Mouse (Mus musculus): Measurements from ENCODE around the gene 1110017D15Rik.
A peak's percentile ranks its signal among the peaks of the same experiment; 100 is the strongest.

The 1110017D15Rik gene

DNA sequence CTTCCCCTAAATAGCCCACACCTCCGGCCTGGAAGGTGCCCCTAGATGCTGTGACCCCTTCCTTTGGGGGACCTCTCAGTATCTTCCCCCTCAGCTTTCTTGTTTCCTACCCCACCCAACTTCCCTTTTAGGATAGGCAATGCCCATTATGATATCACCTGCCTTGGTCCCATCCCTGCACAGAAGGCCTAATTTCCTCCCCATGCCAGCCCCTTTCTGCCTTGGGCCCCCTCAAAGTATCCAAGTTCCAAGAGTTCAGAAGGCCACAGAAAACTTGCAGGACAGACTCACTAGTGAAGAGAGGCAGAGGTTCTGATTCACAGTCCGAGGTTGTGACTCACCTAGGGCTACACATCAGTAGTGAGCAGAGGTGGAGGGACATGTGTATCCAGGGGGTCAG, at the start of gene 1110017D15Rik:
TSS of gene 1110017D15Rik (minus strand) at position 101 of the 400 bp plus-strand sequence.
- no peak for DNase-seq (ENCODE audit: extremely low spot score)

DNA sequence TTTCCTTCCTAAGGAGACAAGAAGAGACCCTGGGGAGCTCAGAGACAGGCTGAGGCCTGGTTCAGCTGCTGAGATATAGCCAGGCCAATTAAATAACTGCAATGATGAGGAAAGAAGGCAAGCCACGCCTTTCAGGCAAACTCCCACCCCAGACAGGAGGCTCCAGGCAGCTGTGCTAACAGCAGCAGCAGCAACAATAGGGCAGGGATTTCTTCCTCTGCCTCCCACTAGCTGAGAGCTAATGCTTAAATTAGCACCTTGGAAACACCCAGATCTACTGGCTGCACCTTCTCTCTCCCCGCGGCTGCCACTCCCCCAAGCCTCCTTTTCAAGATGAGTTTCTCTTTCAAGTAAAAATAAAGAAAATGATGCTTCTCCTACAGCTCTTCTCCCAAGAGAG, 49.0 kb upstream of the 1110017D15Rik start:
- DNase-seq (ENCODE audit: extremely low spot score): no peak

DNA sequence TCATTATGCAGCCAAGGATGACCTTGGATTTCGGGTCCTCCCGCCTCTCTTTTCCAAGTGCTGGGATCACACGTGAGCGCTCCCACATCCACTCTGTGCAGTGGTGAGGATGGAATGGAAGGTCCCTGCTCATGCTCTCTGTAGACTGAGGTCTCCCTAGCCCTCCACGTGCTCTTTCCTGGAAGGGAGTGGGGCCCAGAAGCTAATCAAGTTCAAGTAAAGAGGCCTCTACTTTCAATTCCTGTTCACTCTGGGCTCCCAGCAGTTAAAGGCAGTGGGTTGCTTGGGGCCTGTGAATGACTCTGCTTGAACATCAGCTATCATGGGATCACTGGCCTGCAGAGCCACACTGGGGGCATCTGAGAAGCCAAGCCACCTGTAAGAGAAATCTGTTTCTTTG, 46.2 kb upstream of the 1110017D15Rik start:
- DNase-seq (ENCODE audit: extremely low spot score): no peak

DNA sequence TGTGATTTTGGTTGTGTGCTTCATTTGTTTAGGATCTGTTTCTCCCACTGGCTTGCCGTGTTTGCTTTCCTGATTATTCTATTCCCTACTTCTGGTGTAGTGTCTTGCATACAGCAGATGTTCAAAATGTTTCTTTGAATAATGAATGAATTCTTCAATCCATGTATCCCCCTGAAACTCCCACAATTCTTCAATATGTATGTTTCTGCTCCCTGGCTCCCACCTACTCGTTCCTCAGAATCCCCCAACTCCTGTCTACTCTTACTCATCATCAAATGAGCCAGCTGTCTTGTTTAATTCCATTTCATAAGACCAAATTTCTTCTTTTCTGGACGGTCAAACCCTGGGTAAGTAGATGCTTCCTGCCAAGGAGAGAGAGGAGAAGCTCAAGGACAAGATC, 40.0 kb upstream of the 1110017D15Rik start:
- no peak for DNase-seq (ENCODE audit: extremely low spot score)

DNA sequence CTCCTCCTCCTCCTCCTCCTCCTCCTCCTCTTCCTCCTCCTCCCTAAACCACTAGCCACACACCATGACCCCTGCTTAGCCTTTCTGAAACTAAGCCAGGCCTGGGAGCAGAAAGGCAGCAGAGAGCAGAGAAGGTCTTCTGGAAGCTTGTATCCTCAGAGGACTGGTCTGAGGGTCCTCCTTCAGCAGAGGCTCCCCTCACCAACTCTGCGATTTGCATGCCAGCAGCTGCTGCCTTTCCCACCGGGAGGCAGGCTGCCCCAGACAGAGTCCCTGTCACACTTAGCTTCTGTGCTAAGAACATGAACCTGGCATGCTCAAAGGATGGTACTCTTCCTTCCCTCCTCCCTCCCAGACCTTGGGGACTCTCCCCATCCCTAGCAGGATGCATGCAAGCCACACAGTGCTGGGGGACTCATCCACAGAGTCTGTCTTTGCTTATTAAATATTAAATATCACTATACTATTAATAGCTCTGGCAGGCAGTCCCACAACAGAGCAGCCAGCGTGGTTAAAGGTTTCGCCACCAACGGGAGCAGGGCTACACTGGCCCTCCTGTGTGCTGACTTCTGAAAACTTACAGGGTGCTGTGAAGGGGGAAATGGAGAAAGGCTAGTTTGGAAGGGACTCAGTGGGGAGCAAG, 39.3 kb upstream of the 1110017D15Rik start:
- no peak for DNase-seq (ENCODE audit: extremely low spot score)

DNA sequence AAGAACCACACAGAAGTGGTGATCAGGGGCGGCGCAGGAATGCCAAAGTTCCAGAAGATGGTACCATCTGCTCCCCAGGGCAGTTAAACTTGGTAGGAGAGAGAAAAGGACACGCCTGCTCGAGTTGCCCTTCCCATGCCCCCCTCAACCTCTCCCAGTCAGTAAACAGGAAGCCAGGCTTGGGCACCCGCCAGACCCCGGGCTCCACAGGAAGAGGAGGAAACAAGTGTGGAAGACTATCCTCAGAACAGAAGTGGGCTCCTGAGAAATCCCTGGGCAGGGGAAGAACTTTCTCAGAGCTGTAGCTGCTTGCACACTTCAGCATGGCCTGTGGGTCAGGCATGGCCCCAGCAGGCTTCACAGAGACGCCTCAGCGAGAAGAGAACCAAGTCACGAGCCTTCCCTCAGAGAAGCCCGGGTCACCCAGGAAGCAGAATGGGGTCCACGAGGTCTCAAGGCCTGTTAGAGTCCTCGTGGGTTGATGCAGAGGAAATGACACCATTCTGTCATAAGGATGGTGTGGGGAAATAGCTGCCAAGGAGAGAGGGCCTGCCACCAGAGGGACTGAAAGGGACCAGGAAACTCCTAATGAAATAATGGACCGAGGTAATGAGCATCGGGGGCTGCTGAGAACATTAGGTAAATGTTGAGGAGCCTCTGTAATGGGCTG, 38.0 kb upstream of the 1110017D15Rik start:
- DNase-seq (ENCODE audit: extremely low spot score): no peak

DNA sequence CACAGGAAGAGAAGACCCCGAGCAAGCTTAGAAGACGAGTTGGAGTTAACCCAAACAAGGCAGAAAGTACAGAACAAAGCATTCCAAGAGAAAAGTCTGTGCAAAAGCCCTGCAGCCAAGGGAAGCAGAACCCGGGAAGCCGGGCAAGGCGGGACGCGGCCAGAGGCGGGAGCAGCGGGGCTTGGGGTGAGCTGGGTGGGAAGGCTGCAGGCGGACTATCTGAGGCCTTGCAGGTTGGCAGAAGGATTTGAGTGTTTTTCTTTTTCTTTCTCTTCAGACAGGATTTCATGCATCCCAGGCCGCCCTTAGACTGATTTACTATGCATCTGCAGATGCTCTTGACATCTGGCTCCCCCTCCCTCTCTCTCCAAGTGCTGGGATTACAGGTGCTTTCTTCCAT, 36.0 kb upstream of the 1110017D15Rik start:
- DNase-seq (ENCODE audit: extremely low spot score): no peak

DNA sequence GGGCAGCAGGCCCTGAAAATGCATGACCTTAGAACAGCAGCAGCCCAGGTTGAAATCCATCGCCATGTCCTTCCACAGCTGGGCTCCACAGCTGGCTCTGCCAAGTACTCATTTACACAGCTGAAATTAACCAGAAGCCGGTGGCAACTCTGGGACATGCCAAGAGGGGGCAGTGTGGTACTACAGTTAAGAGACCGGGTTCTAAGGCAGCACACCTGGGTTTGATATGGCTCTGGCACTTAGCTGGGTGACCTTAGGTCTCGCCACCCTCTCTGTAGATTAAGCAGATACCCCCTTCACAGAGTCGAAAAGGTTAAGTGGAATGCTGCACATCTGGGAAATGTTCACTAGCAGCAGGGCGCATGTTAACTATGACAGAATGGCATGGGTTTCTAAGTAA, 35.4 kb upstream of the 1110017D15Rik start:
- peak; percentile 79 for DNase-seq (ENCODE audit: extremely low spot score)

DNA sequence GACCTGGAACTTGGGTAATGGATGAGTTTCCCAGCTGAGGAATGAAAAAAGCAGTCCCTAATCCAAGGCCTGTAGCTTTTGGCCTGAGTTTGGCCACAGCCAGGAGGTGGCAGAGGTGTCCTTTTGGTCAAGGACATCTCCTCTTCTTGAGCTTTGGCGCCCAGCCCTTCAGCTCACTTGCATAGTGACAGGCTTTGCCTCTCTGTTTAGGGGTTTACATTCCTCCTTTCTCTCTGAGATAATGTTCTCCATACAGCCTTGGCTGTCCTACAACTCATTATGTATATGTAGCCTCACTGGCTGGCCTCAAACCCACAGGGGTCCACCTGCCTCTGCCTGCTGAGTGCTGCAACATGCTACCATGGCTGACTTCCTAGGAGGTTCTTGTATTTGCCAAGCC, 30.0 kb upstream of the 1110017D15Rik start:
- no peak for DNase-seq (ENCODE audit: extremely low spot score)

DNA sequence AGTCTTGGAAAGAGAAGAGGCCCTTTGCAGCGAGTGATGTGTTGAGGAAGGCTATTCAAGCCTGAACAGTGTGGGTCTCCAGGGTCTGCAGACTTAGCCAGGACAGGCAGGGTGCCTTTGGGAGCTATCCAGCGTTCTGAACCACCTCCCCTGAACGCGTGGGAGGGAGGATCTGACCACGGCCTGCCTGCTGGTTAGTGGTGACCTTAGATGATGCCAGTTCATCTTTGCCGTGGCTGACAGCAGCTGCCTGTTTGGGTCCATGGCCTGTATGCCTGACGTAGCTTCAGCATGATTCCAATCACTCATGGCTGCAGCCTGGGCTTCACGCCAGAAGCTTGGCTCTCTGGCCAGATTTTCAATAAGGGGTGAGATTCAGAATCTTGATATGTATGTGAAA, 28.9 kb upstream of the 1110017D15Rik start:
- peak; percentile 58 for DNase-seq (ENCODE audit: extremely low spot score)

DNA sequence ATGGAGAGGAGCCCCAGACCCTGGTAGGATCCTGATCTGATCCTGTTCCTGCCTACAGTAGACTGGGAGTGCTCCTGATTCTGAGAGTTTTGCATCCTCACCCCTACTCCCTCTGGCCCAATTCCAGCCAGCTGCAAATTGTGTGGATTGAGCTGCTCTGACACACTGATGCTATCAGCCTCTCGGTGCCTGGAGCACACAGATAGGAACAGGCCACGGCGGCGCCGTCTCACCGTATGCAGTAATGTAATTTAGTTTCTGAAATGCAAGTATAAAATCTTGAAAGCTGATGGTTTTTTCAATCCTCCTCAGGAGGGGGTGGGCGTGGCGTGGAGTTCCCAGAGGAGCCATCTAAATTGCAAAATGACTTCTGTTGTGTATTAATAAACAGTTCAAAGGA, 25.0 kb upstream of the 1110017D15Rik start:
- DNase-seq (ENCODE audit: extremely low spot score): no peak

DNA sequence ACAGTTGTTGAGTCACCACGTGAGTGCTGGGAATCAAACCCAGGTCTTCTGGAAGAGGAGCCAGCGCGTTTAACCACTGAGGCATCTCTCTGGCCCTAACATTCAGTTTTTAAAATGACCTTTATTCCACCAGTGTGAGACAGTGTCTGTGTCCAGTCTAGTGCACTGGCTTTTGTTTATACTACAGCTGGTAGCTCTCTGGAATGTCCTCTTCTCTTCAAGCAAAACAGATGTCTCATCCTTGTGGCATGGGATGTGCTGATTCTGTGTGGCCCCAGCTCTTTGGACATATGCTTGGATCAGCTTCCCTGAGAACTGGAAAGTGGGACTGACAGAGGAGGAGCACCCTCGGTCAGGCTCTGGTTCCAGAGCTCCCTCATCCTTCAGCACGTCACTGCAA, 17.7 kb upstream of the 1110017D15Rik start:
- DNase-seq (ENCODE audit: extremely low spot score): no peak

DNA sequence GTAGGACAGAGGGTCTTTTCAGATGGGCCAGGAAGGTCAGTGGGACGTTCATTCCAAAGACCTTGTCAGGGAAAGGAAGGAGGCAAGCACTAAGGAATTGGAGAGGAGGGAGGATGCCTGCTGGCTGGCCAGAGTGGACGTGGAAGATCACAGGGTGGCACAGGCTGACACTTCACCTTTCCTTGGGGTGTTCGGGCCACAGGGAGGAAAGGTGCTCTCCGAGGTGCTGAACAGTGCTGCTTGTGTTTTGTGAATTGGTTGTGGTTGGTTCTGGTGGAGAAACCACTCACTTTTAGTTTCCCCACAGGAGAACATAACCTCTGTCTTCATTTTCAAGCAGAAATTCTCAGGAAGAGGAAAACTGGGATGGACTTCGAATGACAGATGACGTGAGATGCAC, 15.3 kb upstream of the 1110017D15Rik start:
- peak; percentile 52 for DNase-seq (ENCODE audit: extremely low spot score)

DNA sequence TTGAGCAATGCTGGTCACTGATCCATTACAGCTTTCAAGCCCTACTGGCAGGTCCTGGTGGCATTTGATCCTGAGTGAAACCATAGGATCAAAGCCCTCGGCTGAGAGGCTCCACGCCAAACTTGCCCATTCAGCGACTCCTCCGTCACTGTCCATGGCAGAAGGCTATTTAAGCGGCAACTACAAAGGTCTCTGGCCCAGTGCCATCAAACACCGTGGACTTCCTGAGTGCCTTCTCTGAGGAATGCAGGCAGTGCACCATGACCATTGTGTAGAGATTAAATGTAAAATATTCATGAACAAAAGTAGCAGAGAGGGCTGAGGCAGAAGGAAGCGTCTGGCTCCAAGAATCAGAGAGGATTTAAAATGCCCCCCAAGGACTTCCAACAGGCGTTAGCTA, 10.9 kb upstream of the 1110017D15Rik start:
- no peak for DNase-seq (ENCODE audit: extremely low spot score)

DNA sequence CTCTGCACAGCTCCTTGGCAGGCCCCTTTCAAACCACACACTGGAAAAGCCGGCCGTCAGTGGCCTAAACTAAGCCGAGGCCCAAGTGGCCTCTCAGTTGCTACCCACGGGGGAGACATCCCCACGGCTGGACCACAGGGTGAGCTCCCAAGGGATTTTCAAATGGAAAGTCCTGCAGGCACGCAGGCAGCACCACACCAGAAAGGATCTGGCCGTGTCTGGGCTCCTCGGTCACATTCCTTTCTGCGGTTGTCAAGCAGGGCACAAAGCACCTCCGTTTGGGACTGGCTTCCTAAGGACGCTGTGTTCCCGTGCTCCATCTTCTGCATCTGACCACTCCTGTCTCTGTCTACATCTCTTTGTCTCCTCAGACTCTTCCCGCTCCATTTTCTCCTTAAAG, 9.9 kb upstream of the 1110017D15Rik start:
- peak; percentile 34 for DNase-seq (ENCODE audit: extremely low spot score)

DNA sequence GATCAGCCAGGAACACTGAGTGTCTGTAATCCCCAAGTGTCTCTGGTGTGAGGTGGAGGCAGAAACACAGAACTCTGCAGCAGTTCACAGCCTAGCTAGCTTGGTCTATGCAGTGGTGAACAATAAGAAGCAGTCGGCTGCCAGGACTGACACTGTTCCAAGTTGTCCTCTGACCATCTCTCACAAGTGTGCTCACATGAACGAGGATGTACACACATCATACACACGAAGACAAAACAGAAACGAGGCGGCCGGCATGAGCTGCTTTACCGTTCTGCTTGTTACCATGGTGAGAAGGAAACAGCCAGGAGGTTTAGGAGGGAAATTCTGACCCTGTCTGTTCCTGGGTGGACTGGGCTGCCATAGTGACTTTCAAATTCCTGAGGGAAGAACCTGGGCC, 9.4 kb upstream of the 1110017D15Rik start:
- no peak for DNase-seq (ENCODE audit: extremely low spot score)

DNA sequence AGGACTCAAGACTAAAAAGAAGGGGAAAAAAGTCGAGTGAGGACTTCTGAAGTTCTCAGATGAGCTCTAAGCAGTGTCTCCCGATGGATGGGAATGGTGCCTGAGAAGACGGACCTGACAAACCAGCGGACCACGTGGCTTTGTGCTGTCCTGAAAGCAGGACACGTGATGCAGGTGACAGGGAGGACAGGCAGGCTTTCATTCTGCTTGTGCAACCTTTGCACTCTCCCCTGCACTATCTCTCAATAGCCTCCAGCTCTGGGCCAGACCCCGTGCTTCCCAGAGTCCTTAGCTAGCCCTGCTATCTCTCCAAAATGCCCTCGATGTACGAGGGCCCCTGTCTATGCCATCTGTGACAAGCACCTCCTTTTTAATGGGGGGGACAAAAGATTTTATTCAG, 7.7 kb upstream of the 1110017D15Rik start:
- no peak for DNase-seq (ENCODE audit: extremely low spot score)

DNA sequence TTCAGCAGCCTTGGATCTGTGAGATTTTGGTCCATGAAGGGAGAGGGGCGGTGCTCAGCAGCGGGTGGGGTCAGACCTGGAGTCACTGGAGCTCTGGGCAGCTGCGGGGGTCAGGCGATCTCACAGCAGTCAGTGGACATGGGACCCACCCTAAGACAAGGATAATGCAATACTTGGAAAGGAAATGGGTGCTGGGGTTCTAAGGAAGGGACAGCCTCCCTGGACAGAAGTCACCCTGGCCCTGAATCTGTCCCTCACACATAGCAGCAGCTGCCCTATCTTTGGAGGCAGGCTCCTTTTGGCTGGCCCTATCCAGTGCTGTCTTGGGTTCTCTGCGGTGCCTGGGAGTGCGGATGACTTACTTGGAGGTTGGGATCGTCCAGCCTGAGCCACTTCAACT, 6.7 kb upstream of the 1110017D15Rik start:
- no peak for DNase-seq (ENCODE audit: extremely low spot score)

DNA sequence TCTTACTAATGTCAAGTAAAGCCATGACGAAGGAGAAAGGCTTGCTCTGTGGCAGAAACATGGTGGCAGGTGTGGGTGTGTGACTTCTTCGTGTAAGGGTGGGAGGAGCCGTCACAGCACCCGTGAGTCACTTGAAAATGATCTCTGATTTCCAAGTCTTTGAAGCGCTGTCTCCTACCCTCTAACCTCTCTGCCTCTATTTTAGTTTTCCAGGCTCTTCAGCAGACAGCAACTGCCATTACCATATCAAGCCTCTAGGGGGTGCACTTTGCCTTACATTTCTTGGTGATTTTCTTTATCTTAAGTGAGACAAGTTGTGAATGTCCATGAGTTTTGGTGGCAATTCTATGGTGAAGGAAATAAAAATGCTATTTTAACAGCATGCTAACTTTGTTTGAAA, 5.7 kb upstream of the 1110017D15Rik start:
- DNase-seq (ENCODE audit: extremely low spot score): peak; percentile 41

DNA sequence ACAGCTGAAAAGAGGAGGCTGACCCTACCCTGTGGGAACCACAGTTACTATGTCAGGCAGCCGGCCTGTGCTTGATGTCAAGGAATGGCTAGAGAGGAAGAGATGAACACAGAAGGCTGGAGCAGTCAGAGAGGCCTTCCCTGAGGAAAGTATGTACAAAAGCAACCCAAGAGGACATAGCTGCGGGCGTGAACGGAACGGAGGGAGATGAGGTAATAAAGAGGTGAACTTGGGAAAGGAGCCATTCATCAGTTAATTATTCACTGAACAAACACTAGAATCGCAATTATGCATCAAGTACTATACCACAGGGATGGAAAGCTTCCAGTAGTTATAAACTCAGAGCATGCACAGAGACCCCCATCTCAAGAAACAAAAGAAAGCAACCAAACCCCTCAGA, 5.0 kb upstream of the 1110017D15Rik start:
- no peak for DNase-seq (ENCODE audit: extremely low spot score)

DNA sequence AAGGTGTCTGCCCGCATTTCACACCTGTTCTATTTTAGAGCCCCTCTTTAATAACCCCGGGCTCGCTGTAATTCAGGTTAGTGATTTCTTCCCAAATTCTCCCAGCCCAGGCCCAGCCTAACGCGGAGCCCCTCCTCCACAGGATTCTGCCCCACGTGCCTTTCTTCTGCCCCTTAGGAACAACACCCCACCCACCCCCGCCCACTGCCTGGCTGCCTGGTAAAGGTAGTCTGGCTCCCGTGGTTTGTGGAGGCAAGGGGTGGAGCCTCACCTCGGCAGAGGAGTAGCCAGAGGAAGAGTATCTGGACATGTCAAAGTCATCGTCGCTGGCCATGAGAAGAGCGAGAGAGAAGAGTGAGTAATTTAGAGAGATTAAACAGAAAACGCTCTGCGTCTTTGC, 3.5 kb upstream of the 1110017D15Rik start:
- DNase-seq (ENCODE audit: extremely low spot score): no peak

DNA sequence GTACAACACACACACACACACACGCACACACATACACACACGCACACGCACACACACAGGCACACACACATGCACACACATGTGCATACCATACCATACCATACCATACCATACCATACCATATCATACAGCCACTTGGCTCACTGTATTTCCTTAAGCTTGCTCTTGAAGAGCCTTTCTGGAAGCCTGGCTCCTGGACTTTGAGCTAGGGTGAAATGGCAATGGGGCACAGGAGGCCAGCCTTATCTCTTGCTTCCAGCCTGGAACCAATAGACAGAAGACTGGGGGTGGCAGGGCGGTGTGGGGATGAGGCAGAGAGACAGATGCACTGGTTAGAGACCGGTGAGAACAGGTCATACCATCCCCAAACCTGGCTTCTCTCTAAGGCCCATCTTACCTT, 2.1 kb upstream of the 1110017D15Rik start:
- no peak for DNase-seq (ENCODE audit: extremely low spot score)

DNA sequence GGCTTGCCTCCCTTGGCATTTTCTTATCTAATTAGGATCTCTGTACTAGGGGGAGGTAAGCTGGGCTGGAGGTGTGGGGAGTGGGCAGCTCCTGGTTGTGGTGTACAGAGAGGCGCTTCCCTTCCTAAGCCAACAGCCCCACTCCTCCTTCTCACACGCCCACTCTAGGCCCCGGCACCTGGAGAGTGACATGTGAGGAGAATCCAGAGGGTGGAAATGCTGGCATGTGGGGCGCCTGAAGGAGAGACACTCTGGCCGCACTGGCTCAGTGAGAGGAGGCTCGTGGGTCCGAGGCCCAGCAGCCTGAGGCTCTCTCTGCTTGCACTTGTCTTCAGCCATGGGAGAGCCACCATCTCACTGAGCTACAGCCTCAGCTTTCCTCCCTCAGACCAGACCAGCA, 1.2 kb upstream of the 1110017D15Rik start:
- no peak for DNase-seq (ENCODE audit: extremely low spot score)

DNA sequence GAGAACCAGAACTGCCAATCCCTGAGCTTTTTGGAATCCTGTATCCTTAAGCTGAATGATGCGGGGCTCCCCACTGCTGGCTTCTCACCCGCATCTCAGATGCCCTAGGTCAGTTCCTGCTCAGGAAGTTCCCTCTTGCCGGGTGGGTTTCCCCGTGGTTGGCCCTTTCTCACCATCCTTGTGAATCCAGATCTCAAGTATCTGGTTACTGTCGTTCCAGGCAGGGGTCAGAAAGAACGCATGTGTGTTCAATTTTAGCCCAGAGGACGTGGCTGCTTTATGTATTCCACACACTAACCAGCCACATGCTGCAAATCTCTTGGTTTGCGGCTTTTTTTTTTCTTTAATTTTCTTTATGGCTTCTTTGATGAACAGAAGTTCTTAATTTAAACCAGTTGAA, 3.4 kb downstream of the 1110017D15Rik start:
- DNase-seq (ENCODE audit: extremely low spot score): no peak

Measured in embryo, embryonic 9.5 days (tissue).